Mouse (Mus musculus): ENCODE measurements around the gene Nsg1.

The Nsg1 gene

DNA sequence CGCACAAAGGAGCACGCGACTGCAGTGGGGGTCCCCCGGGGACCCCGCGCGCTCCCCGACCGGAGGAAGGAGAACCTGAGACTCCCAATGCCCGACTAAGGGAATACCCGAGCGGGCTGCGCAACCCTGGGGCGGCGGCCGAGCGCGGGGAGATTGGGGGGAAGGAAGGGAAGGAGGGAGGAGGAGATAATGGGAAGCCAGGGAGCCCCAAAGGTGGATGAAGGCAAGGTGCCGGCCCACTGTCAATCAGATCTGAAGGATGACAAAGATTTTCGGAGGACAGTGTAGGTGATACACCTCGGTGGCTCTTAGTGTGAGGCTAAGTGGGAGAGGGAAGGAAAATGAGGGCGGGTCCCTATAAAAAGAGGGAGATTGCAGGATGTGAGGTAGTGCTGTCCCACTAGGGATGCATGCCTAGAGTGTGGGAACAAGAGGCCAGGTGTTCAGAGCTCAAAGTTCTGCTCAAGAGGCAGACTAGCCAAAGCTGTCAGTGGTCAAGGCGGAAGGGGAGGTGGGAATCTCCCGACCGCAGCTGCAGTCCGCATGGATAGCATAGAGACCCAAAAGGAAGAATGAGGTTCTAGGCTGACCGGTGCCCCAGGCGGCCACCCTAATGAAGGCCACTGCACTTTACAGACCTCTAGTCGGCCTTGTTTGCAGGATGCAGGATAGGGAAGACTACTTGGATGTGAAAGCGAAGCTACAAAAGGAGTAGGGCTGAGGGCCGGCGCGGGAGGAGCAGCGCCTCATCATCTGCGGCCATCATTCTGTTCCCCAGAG, at the start of gene Nsg1:
Nsg1 (minus strand) TSS at position 274 of the 780 bp plus-strand sequence.
- DNase-seq (ENCODE audit: low read depth, low spot score): peak; percentile 36

DNA sequence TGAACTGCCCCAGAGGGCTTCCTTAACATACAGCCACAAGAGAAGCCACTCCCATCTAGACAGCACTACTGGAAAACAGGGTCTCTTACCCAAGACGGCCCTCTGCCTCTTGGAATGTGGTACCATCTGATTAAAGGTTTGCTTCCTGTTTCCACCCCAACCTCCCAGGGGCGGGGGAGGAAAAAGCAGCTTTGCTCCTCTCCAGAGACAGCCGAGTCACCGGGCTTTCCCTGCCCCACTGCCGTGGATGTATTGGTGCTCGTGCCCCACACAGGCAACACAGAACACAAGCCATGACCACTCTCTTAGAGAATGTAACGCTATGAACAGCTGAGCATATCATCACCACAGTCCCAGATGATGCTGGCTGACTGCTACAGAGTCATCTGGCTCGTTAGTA, 49.3 kb upstream of the Nsg1 start:
- no peak for DNase-seq (ENCODE audit: low read depth, low spot score)

DNA sequence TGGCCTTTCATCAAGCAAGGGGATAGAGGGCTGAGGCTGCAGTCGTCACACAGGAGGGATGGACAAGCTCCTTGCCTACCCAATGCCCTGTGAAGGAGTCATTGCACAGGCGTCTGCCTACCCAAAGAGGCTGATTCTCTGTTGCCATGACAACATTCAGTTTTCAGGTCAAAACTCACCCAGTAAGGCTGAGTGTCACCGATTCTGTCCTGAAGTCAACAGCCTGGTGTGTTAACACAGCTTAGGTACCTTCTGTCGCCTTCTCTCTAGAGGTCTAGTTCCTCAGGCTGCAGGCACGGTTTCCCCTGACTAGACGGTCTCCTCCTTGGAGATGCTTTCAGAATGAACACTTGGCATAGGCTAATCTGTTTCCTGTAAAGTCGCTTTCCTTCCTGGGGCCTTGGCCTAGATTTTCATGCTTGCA, 45.6 kb upstream of the Nsg1 start:
- DNase-seq (ENCODE audit: low read depth, low spot score): no peak

- DNase-seq (ENCODE audit: low read depth, low spot score): no peak
Measured at GRCm38 (mm10) chr5:38199686-38200085, 40.0 kb upstream of the Nsg1 start.

DNA sequence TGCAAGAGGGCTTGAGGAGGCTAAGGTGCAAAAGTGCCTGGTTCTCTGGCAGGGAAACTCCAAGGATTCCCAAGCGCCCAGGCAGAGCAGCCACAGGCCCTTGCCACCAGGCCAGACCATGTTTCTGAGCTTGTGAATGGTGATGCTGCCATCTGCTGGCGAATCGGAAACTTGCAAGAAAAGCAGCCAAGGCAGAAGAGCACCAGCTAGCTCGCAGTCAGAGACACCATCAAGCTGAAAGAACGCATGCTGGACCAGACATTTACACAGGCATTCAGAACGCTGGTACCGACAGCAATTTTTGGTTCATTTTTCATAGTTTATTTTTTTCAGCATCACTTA, 37.7 kb upstream of the Nsg1 start:
- DNase-seq (ENCODE audit: low read depth, low spot score): peak; percentile 65

- no peak for DNase-seq (ENCODE audit: low read depth, low spot score)
Measured at GRCm38 (mm10) chr5:38196821-38197481, 37.2 kb upstream of the Nsg1 start.

DNA sequence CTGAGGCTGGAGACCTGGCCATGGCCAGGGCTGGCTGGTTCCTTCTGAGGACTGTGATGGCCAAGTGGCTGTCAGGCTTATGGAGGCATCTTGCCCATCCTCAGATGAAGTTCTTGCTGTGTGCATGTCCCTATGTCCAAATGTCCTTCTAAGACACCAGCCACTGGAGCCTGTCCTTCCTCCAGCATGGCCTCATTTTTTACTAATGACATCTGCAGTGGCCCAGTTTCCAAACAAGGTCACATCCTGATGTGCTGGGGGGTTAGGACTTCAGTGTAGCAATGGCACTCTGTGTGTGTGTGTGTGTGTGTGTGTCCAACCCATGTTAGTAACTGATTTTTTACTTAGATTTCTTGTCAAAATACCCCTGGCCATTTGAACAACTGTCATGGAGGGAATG, 36.2 kb upstream of the Nsg1 start:
- no peak for DNase-seq (ENCODE audit: low read depth, low spot score)

GRCm38 (mm10) chr5:38194946-38195345, 35.2 kb upstream of the Nsg1 start:
- no peak for DNase-seq (ENCODE audit: low read depth, low spot score)

GRCm38 (mm10) chr5:38190907-38191306, 31.2 kb upstream of the Nsg1 start:
- DNase-seq (ENCODE audit: low read depth, low spot score): no peak

DNA sequence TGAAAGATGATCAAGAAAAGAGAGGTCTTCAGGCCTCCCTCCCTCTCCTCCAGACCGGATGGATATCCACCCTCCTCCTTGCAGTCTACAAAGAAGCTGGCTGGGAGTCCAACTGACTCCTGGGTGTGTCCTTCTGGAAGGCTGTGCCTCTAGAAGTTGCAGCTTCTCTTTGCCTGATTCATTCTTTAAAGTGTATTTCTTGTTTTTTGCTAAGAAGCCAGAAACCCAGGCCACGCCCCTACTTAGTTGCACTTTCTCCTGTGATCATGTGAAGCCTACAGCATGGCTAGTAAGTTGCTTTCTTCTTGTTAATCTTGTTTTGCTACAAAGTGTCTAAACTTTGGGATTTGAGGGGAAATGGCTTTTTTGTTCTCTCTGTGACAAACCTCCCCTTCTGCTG, 27.3 kb upstream of the Nsg1 start:
- DNase-seq (ENCODE audit: low read depth, low spot score): no peak

GRCm38 (mm10) chr5:38184688-38185285, 25.1 kb upstream of the Nsg1 start:
- DNase-seq (ENCODE audit: low read depth, low spot score): no peak

DNA sequence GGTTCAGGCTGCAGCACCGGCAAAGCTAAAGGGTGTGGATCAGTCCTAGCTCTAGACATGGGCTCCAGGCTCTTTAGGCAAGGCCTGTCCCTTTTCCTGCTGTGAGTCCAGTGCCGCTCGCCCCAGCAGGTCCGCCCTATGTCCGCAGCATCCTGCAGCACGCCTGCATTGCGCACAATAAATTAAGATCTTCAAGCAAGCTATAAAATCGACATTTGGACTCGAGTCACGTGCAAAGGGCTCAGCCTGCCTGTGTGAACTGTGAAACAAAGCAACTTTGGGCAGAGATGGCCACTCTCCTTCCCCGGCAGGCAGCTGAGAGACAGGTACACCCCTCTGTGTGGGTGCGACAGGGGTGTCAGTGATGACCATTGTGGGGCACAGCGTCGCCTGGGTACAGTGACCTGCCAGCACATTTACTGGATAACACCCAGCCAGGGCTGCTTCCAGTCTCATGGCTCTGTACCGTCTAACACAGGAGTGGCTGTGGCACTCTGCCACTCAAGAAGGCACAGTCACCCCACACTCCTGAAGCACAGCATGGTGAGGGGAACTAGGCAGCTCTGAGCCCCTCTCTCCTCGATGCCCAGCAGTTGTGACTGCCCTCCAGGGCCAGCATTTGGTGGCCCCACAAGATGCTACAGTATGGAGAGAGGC, 14.7 kb upstream of the Nsg1 start:
- no peak for DNase-seq (ENCODE audit: low read depth, low spot score)

DNA sequence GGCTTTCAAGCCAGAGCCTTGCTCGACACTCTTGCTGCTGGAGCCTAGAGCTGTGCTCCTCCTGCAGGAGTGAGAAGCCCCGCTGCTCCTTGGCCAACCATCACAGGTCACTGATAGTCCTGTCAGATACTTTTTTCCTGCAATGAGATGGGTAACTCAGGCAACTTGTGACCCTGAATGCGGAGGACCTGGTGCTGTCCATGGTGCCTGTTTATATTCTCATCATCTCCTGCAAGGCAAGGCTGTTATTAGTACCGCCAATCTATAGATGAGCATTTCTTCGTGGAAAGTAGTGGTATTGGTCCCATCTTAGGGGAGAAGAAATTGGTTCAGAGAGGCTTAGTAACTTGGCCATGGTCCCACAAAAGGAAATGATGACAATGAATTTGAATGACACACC, 14.1 kb upstream of the Nsg1 start:
- no peak for DNase-seq (ENCODE audit: low read depth, low spot score)

GRCm38 (mm10) chr5:38168497-38168896, 8.8 kb upstream of the Nsg1 start:
- no peak for DNase-seq (ENCODE audit: low read depth, low spot score)

GRCm38 (mm10) chr5:38158947-38159633, 617 bp downstream of the Nsg1 start:
- DNase-seq (ENCODE audit: low read depth, low spot score): peak; percentile 84

DNA sequence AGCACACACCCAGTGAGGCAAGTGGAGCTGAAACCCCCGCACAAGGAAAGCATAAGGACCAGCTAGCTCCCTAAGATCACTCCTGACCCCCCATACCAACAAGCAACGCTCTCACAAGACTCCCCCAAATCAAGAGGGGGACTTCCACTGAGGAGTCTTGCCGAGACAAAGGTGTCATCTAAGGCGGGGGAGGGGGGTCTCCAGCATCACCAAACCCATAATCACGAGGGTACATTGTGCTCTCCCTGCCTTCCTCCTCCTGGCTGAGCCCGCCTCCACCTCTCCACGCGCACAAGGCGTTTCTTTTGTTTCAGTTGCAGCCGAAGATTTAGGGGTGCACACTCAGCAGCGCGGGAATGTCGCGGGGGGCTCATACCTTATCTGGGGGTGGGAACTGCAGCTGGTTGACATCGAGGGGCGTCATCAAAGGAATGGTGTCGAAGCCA, 1.2 kb downstream of the Nsg1 start:
- DNase-seq (ENCODE audit: low read depth, low spot score): peak; percentile 72

- DNase-seq (ENCODE audit: low read depth, low spot score): no peak
Measured at GRCm38 (mm10) chr5:38157481-38158020, 2.2 kb downstream of the Nsg1 start.

GRCm38 (mm10) chr5:38153636-38154035, 6.1 kb downstream of the Nsg1 start:
- DNase-seq (ENCODE audit: low read depth, low spot score): no peak

DNA sequence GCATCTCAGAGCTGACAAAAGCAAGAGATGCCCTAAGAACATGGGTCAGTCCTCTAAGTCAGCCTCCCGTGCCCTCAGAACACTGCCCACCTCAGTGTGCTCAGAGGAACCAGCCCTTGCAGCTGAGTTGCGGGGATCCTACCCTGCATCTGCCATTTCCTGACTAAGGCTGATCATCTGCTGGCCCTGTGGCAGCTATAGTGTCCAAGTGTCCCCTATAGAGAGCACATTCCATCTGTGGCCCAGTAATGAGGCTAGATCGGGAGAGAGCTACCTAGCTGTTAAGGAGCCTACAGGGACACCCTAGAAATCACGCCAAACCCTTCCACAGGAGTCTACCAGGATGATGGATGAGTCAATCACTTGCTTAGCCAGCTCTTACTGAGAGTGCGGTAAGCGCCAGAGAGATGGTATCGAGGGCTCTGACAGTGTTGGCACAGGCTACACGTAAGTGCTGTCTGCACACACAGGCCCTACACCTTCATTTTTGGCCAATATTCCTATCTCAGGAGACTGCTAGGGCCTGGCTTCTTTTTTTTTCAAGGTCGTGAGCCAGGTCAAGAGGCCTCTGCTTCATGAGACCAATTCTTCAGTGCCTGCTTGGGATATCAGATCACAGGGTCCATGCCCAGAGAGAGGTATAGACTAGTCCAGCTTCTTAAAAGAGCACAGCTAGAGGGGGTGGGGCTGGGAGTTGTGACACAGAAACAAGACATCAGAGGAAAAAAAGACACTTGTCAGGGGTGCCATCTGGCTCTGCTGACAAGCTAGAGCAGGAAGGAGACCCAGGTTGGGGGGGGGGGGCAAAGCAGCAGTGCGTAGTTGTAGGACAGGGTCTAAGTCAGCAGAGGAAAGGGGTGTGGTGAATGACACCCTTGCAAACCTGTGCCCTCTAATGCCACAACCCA, 7.3 kb downstream of the Nsg1 start:
- DNase-seq (ENCODE audit: low read depth, low spot score): no peak

- no peak for DNase-seq (ENCODE audit: low read depth, low spot score)
Measured at GRCm38 (mm10) chr5:38151264-38151663, 8.4 kb downstream of the Nsg1 start.
